Mouse (Mus musculus): Measurements from ENCODE around the gene Olfr1357. TPM values are rescaled to one million over a fixed set of nuclear protein-coding genes. Genes with fewer than 3 reads are reported as not detected.
"Not testable (repeated sequence)": the region's sequence is repeated elsewhere in the genome, so short reads cannot be mapped to it uniquely, and the experiment has no call there.

Olfr1357 gene
- polyA plus RNA-seq (2015; fragmentation: Nextera tagmentation; extraction: Ambion mirVana): not detected in 2 replicates

- no peak within 1 kb of the TSS for H3K27ac ChIP-seq
- no peaks in the 10 kb centered on the region for H3K36me3 ChIP-seq
- 84% methylated on average over 1 of the region's 1 CpGs for WGBS
- no peak within 1 kb of the TSS for H3K4me2 ChIP-seq (replicated peaks)
- H3K9ac ChIP-seq: no peak within 1 kb of the TSS
- no peak for ATAC-seq (ENCODE audit: low FRiP score, low read depth)
- no peaks in the 10 kb centered on the region for H3K4me1 ChIP-seq
- no peak within 1 kb of the TSS for H3K4me3 ChIP-seq
- H3K9me3 ChIP-seq: 0 out of 2 replicates have a peak, but pooled peaks cover 3% of the 10 kb centered on the region
- no peaks in the 10 kb centered on the region for H3K27me3 ChIP-seq
Observed at GRCm38 (mm10) chr10:78617974-78618373, at the start of gene Olfr1357. Gene Olfr1357, minus strand, starts transcription at chr10:78618074.

DNA sequence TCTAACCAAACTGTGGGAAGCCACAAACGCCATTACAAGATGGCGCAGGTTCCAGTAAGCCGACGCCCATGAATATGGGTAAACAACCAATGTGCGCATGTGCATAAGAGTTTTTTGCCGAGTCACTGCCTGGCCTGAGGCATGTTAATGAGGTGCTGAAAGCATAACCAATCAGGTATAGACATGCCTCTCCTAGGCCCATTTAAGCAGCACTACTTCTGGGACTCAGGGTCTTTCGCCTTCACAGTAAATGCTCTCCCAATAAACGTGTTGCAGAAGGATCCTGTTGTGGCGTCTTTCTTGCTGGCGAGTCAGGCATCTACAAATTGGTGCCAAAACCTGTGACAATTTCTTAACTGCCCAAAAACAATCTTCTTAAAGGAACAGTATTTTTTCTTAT, 48.8 kb upstream of the Olfr1357 start:
- 90% methylated on average over 10 of the region's 10 CpGs for WGBS
- ATAC-seq (ENCODE audit: low FRiP score, low read depth); H3K9me3 ChIP-seq; H3K4me1 ChIP-seq; H3K4me3 ChIP-seq; H3K27me3 ChIP-seq; H3K36me3 ChIP-seq; H3K4me2 ChIP-seq (replicated peaks); H3K27ac ChIP-seq; H3K9ac ChIP-seq: not testable (repeated sequence)

- H3K27me3 ChIP-seq: no peaks in the 10 kb centered on the region
- 100% methylated on average over 1 of the region's 1 CpGs for WGBS
Observed at GRCm38 (mm10) chr10:78664546-78664945, 46.7 kb upstream of the Olfr1357 start.

GRCm38 (mm10) chr10:78661198-78661597, 43.3 kb upstream of the Olfr1357 start:
- Histone ChIP-seq H3K4me3 (no peak overlapping the region), H3K27me3 (no peaks in the 10 kb centered on the region), H3K9ac (no peak overlapping the region), H3K27ac (no peak overlapping the region), H3K9me3 (no peaks in the 10 kb centered on the region), H3K36me3 (no peaks in the 10 kb centered on the region), H3K4me1 (no peaks in the 10 kb centered on the region), H3K4me2 (replicated peaks) (no peak overlapping the region)
- no peak for ATAC-seq (ENCODE audit: low FRiP score, low read depth)
- WGBS: 76% methylated on average over 1 of the region's 1 CpGs

More at GRCm38 (mm10) chr10:78664546-78664945, 46.7 kb upstream of the Olfr1357 start:
- no peaks in the 10 kb centered on the region for H3K36me3 ChIP-seq
- no peak overlapping the region for H3K4me3 ChIP-seq
- H3K27ac ChIP-seq: no peak overlapping the region
- H3K9ac ChIP-seq: no peak overlapping the region
- ATAC-seq (ENCODE audit: low FRiP score, low read depth): no peak
- H3K9me3 ChIP-seq: no peaks in the 10 kb centered on the region
- no peak overlapping the region for H3K4me2 ChIP-seq (replicated peaks)
- no peaks in the 10 kb centered on the region for H3K4me1 ChIP-seq

GRCm38 (mm10) chr10:78632311-78632710, 14.4 kb upstream of the Olfr1357 start:
- 17% methylated on average over 6 of the region's 6 CpGs for WGBS
- Histone ChIP-seq H3K4me3 (no peak overlapping the region), H3K9me3 (no peaks in the 10 kb centered on the region), H3K27me3 (no peaks in the 10 kb centered on the region), H3K36me3 (no peaks in the 10 kb centered on the region), H3K27ac (no peak overlapping the region), H3K4me1 (no peaks in the 10 kb centered on the region), H3K9ac (no peak overlapping the region), H3K4me2 (replicated peaks) (no peak overlapping the region)
- no peak for ATAC-seq (ENCODE audit: low FRiP score, low read depth)

GRCm38 (mm10) chr10:78630194-78630593, 12.3 kb upstream of the Olfr1357 start:
- no peak overlapping the region for H3K4me2 ChIP-seq (replicated peaks)
- ATAC-seq (ENCODE audit: low FRiP score, low read depth): no peak
- no peaks in the 10 kb centered on the region for H3K27me3 ChIP-seq
- no peak overlapping the region for H3K9ac ChIP-seq
- no peaks in the 10 kb centered on the region for H3K4me1 ChIP-seq
- no peaks in the 10 kb centered on the region for H3K9me3 ChIP-seq
- H3K27ac ChIP-seq: no peak overlapping the region
- WGBS: 83% methylated on average over 4 of the region's 4 CpGs
- H3K4me3 ChIP-seq: no peak overlapping the region
- H3K36me3 ChIP-seq: no peaks in the 10 kb centered on the region

GRCm38 (mm10) chr10:78623143-78623542, 5.3 kb upstream of the Olfr1357 start:
- not testable (repeated sequence) for H3K4me2 ChIP-seq (replicated peaks); H3K27me3 ChIP-seq; H3K9me3 ChIP-seq; H3K4me3 ChIP-seq; H3K4me1 ChIP-seq; H3K36me3 ChIP-seq; H3K9ac ChIP-seq; ATAC-seq (ENCODE audit: low FRiP score, low read depth); H3K27ac ChIP-seq
- 72% methylated on average over 3 of the region's 3 CpGs for WGBS

- H3K36me3 ChIP-seq: no peaks in the 10 kb centered on the region
- H3K4me2 ChIP-seq (replicated peaks): no peak overlapping the region
- H3K27ac ChIP-seq: no peak overlapping the region
- H3K4me1 ChIP-seq: no peaks in the 10 kb centered on the region
- WGBS: 79% methylated on average over 3 of the region's 3 CpGs
- no peaks in the 10 kb centered on the region for H3K9me3 ChIP-seq
- no peak for ATAC-seq (ENCODE audit: low FRiP score, low read depth)
- no peak overlapping the region for H3K4me3 ChIP-seq
- no peak overlapping the region for H3K9ac ChIP-seq
- no peaks in the 10 kb centered on the region for H3K27me3 ChIP-seq
Observed at GRCm38 (mm10) chr10:78607602-78608001, 10.3 kb downstream of the Olfr1357 start.

- Histone ChIP-seq H3K9ac (no peak overlapping the region), H3K9me3 (no peaks in the 10 kb centered on the region), H3K4me2 (replicated peaks) (no peak overlapping the region), H3K36me3 (no peaks in the 10 kb centered on the region), H3K4me1 (no peaks in the 10 kb centered on the region), H3K4me3 (no peak overlapping the region), H3K27ac (no peak overlapping the region), H3K27me3 (no peaks in the 10 kb centered on the region)
- 46% methylated on average over 3 of the region's 3 CpGs for WGBS
- ATAC-seq (ENCODE audit: low FRiP score, low read depth): no peak
Observed at GRCm38 (mm10) chr10:78605080-78605479, 12.8 kb downstream of the Olfr1357 start.

- Histone ChIP-seq H3K9ac (no peak overlapping the region), H3K4me1 (no peaks in the 10 kb centered on the region), H3K4me3 (no peak overlapping the region), H3K4me2 (replicated peaks) (no peak overlapping the region), H3K27ac (no peak overlapping the region), H3K36me3 (no peaks in the 10 kb centered on the region), H3K9me3 (no peaks in the 10 kb centered on the region), H3K27me3 (no peaks in the 10 kb centered on the region)
- WGBS: 84% methylated on average over 5 of the region's 5 CpGs
- no peak for ATAC-seq (ENCODE audit: low FRiP score, low read depth)
Observed at GRCm38 (mm10) chr10:78599865-78600264, 18.0 kb downstream of the Olfr1357 start.

- Histone ChIP-seq H3K27ac (no peak overlapping the region), H3K4me1 (peaks cover 18% of the 10 kb centered on the region), H3K4me2 (replicated peaks) (no peak overlapping the region), H3K27me3 (no peaks in the 10 kb centered on the region), H3K36me3 (peaks cover 6% of the 10 kb centered on the region), H3K9me3 (no peaks in the 10 kb centered on the region), H3K4me3 (no peak overlapping the region), H3K9ac (no peak overlapping the region)
- ATAC-seq (ENCODE audit: low FRiP score, low read depth): no peak
Observed at GRCm38 (mm10) chr10:78594566-78594965, 23.3 kb downstream of the Olfr1357 start.

- ATAC-seq (ENCODE audit: low FRiP score, low read depth): no peak
- no peak overlapping the region for H3K27ac ChIP-seq
- no peaks in the 10 kb centered on the region for H3K27me3 ChIP-seq
- H3K4me1 ChIP-seq: peaks cover 18% of the 10 kb centered on the region
- H3K9me3 ChIP-seq: no peaks in the 10 kb centered on the region
- H3K36me3 ChIP-seq: peaks cover 10% of the 10 kb centered on the region
- H3K9ac ChIP-seq: no peak overlapping the region
- WGBS: 76% methylated on average over 6 of the region's 6 CpGs
- no peak overlapping the region for H3K4me2 ChIP-seq (replicated peaks)
- no peak overlapping the region for H3K4me3 ChIP-seq
Observed at GRCm38 (mm10) chr10:78594157-78594556, 23.7 kb downstream of the Olfr1357 start.

DNA sequence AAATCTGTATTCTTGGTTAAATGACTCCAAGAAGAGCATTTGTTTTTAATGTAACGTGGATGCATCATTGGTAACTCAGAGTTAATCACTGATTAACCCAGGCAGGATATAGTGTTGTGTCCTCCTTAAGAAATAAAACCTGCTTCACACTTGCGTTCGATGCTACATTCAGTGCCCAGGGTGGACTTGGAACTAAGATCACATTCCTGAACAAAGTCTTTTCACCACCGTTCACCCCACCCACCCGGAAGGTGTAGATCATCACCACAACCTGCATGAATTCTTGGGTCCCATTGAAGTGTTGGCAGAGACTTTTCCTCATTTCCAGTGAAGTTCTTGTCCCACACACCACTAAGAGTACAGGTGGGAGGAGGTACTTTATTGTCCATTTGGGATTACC, 24.1 kb downstream of the Olfr1357 start:
- Histone ChIP-seq H3K4me3 (no peak overlapping the region), H3K4me2 (replicated peaks) (no peak overlapping the region), H3K27ac (no peak overlapping the region), H3K27me3 (no peaks in the 10 kb centered on the region), H3K4me1 (peaks cover 18% of the 10 kb centered on the region), H3K36me3 (peaks cover 15% of the 10 kb centered on the region), H3K9me3 (no peaks in the 10 kb centered on the region), H3K9ac (no peak overlapping the region)
- 93% methylated on average over 5 of the region's 5 CpGs for WGBS
- ATAC-seq (ENCODE audit: low FRiP score, low read depth): no peak
